Mouse (Mus musculus): ENCODE measurements around the gene Pex7. TPM values are rescaled to one million over a fixed set of nuclear protein-coding genes. Genes with fewer than 3 reads are reported as not detected.

Gene Pex7
- total RNA-seq (2021): 10 to 100 TPM; 27.4 to 35.1 TPM

GRCm38 (mm10) chr10:19907246-19907804 is at the start of gene Pex7:
Gene Pex7 (minus strand): TSS chr10:19907689.
- DNase-seq: peak; percentile 94 to 97
- intact Hi-C loops (cut with DNase I): loop anchor here (2.0 kb wide), 3 partner anchors 27 to 217 kb away; partner anchors contain the start of gene Map3k5

- intact Hi-C loops (cut with DNase I): no loop called here
- peak in 1 of 2 experiments; percentile 53 for DNase-seq
These were observed 49.3 kb upstream of the Pex7 start for GRCm38 (mm10) chr10:19956745-19957144.

- no peak for DNase-seq
- intact Hi-C loops (cut with DNase I): no loop called here
These were observed 48.3 kb upstream of the Pex7 start for GRCm38 (mm10) chr10:19955817-19956216.

GRCm38 (mm10) chr10:19954572-19954971 is 47.1 kb upstream of the Pex7 start:
- intact Hi-C loops (cut with DNase I): no loop called here
- no peak for DNase-seq

- no peak for DNase-seq
- intact Hi-C loops (cut with DNase I): no loop called here
These were observed 45.7 kb upstream of the Pex7 start for GRCm38 (mm10) chr10:19953032-19953761.

- no peak for DNase-seq
- intact Hi-C loops (cut with DNase I): no loop called here
These were observed 41.6 kb upstream of the Pex7 start for GRCm38 (mm10) chr10:19949106-19949505.

GRCm38 (mm10) chr10:19948381-19948780 is 40.9 kb upstream of the Pex7 start:
- DNase-seq: no peak
- intact Hi-C loops (cut with DNase I): no loop called here

GRCm38 (mm10) chr10:19947901-19948300 is 40.4 kb upstream of the Pex7 start:
- intact Hi-C loops (cut with DNase I): no loop called here
- DNase-seq: no peak

GRCm38 (mm10) chr10:19947441-19947840 is 40.0 kb upstream of the Pex7 start:
- no peak for DNase-seq
- intact Hi-C loops (cut with DNase I): no loop called here

- intact Hi-C loops (cut with DNase I): no loop called here
- DNase-seq: no peak
These were observed 39.2 kb upstream of the Pex7 start for GRCm38 (mm10) chr10:19946644-19947043.

GRCm38 (mm10) chr10:19945651-19946050 is 38.2 kb upstream of the Pex7 start:
- intact Hi-C loops (cut with DNase I): no loop called here
- no peak for DNase-seq

- no peak for DNase-seq
- intact Hi-C loops (cut with DNase I): no loop called here
These were observed 35.1 kb upstream of the Pex7 start for GRCm38 (mm10) chr10:19942621-19943020.

- no peak for DNase-seq
- intact Hi-C loops (cut with DNase I): no loop called here
These were observed 34.4 kb upstream of the Pex7 start for GRCm38 (mm10) chr10:19941914-19942313.

GRCm38 (mm10) chr10:19941063-19941462 is 33.6 kb upstream of the Pex7 start:
- intact Hi-C loops (cut with DNase I): no loop called here

GRCm38 (mm10) chr10:19940626-19941025 is 33.1 kb upstream of the Pex7 start:
- intact Hi-C loops (cut with DNase I): no loop called here
- no peak for DNase-seq

More at GRCm38 (mm10) chr10:19941063-19941462, 33.6 kb upstream of the Pex7 start:
- peak; percentile 65 to 72 for DNase-seq

GRCm38 (mm10) chr10:19940127-19940526 is 32.6 kb upstream of the Pex7 start:
- DNase-seq: no peak
- intact Hi-C loops (cut with DNase I): no loop called here

GRCm38 (mm10) chr10:19939282-19939705 is 31.8 kb upstream of the Pex7 start:
- no peak for DNase-seq
- intact Hi-C loops (cut with DNase I): loop anchor here (10.0 kb wide), 1 partner anchor 66 kb away; no protein-coding TSS in a partner anchor

- DNase-seq: no peak
- intact Hi-C loops (cut with DNase I): loop anchor here (10.0 kb wide), 1 partner anchor 66 kb away; no protein-coding TSS in a partner anchor
These were observed 31.2 kb upstream of the Pex7 start for GRCm38 (mm10) chr10:19938738-19939137.

GRCm38 (mm10) chr10:19936961-19937708 is 29.6 kb upstream of the Pex7 start:
- intact Hi-C loops (cut with DNase I): loop anchor here (10.0 kb wide), 1 partner anchor 68 kb away; no protein-coding TSS in a partner anchor

GRCm38 (mm10) chr10:19935821-19936367 is 28.4 kb upstream of the Pex7 start:
- intact Hi-C loops (cut with DNase I): loop anchor here (2.0 to 10.0 kb wide), 2 partner anchors 29 to 69 kb away; partner anchors contain the start of gene Pex7
- no peak for DNase-seq

More at GRCm38 (mm10) chr10:19936961-19937708, 29.6 kb upstream of the Pex7 start:
- DNase-seq: no peak

- intact Hi-C loops (cut with DNase I): loop anchor here (2.0 to 10.0 kb wide), 2 partner anchors 28 to 70 kb away; partner anchors contain the start of gene Pex7
- DNase-seq: no peak
These were observed 27.8 kb upstream of the Pex7 start for GRCm38 (mm10) chr10:19935295-19935623.

Measured in heart, postnatal 36 days (tissue).